Mouse (Mus musculus): ENCODE data around the gene Runx2.

- no peak for TF ChIP-seq CTCF (IDR thresholded peaks at IDR 0.05; ENCODE audit: extremely low read depth, insufficient read length, insufficient replicate concordance, low read depth, low read length)
- TF ChIP-seq POLR2A (IDR thresholded peaks at IDR 0.05; ENCODE audit: low read depth, low read length): no peak
These were observed 335.1 kb downstream of the Runx2 start for GRCm38 (mm10) chr17:44479491-44479890.
